Mouse (Mus musculus) MEL (cell line): ENCODE results near the gene Kank1. TPM values are rescaled to one million over a fixed set of nuclear protein-coding genes. Genes with fewer than 3 reads are reported as not detected.

ENCODE experiments used
- DNase-seq: peaks from one replicate; pipeline ENCODE4 v3.0.0; 2011; ENCODE audit warnings: low read depth, low spot score
- H3K27ac ChIP-seq: 2 replicates; pipeline ENCODE4 v1.5.1; 2012; ENCODE audit warnings: low read depth, mild to moderate bottlenecking, control low read depth, low read length, moderate library complexity; ENCODE audit not compliant: control insufficient read depth
- H3K27me3 ChIP-seq, 2 experiments: fragments of 150-350 bp in 1 of 2; sonication (generic) in 1 of 2; 2 replicates each; pipeline ENCODE4 v1.6.1; 2012; ENCODE audit warnings: low read length in 2 of 2, mild to moderate bottlenecking in 2 of 2, improper control_type of control experiment in 1 of 2, moderate library complexity in 1 of 2; ENCODE audit not compliant: insufficient read depth in 2 of 2, control insufficient read depth in 1 of 2
- H3K36me3 ChIP-seq, 2 experiments: 2 replicates each; pipeline ENCODE4 v1.6.1; 2012 to 2014; ENCODE audit warnings: low read length in 2 of 2, improper control_type of control experiment in 1 of 2, inconsistent platforms in 1 of 2, mild to moderate bottlenecking in 1 of 2; ENCODE audit not compliant: insufficient read depth in 2 of 2, control insufficient read depth in 1 of 2
- H3K4me1 ChIP-seq, 2 experiments: fragments of 150-350 bp in 1 of 2; sonication (generic) in 1 of 2; 2 replicates each; pipeline ENCODE4 v1.6.1; 2012; ENCODE audit warnings: low read length in 2 of 2, improper control_type of control experiment in 1 of 2, mild to moderate bottlenecking in 1 of 2; ENCODE audit not compliant: insufficient read depth in 2 of 2, control insufficient read depth in 1 of 2
- H3K4me3 ChIP-seq, 2 experiments: fragments of 150-350 bp in 1 of 2; sonication (generic) in 1 of 2; 2 replicates each; pipeline ENCODE4 v1.5.1; 2012; ENCODE audit warnings: low read depth in 2 of 2, low read length in 2 of 2, mild to moderate bottlenecking in 2 of 2, moderate library complexity in 2 of 2, control low read depth in 1 of 2, improper control_type of control experiment in 1 of 2; ENCODE audit not compliant: control insufficient read depth in 1 of 2, insufficient read depth in 1 of 2
- H3K79me2 ChIP-seq: 2 replicates; pipeline ENCODE4 v1.6.1; 2012; ENCODE audit warnings: mild to moderate bottlenecking, low read length, moderate library complexity; ENCODE audit not compliant: control insufficient read depth, poor library complexity, insufficient read depth
- H3K9ac ChIP-seq: 2 replicates; pipeline ENCODE4 v1.6.1; 2012; ENCODE audit warnings: low read depth, mild to moderate bottlenecking, control low read depth, low read length, moderate library complexity; ENCODE audit not compliant: control insufficient read depth, poor library complexity, severe bottlenecking
- H3K9me3 ChIP-seq: fragments of 150-350 bp; sonication (generic); replicated peaks from 2 replicates; pipeline ENCODE4 v1.6.1; 2012; ENCODE audit warnings: mild to moderate bottlenecking, low read length, improper control_type of control experiment, moderate library complexity; ENCODE audit not compliant: insufficient read depth
- BHLHE40 ChIP-seq: IDR thresholded peaks from 2 replicates; pipeline ENCODE4 v1.6.1; 2012; ENCODE audit warnings: low read depth, mild to moderate bottlenecking, inconsistent platforms, low read length, improper control_type of control experiment, borderline replicate concordance
- ETS1 ChIP-seq: IDR thresholded peaks from 2 replicates; pipeline ENCODE4 v1.6.1; 2012; ENCODE audit warnings: low read depth, mild to moderate bottlenecking, inconsistent platforms, low read length, improper control_type of control experiment, moderate library complexity
- HCFC1 ChIP-seq: IDR thresholded peaks from 2 replicates; pipeline ENCODE4 v1.6.1; 2012; ENCODE audit warnings: low read depth, mild to moderate bottlenecking, inconsistent platforms, low read length, improper control_type of control experiment, moderate library complexity
- JUND ChIP-seq: IDR thresholded peaks from 2 replicates; pipeline ENCODE4 v1.6.1; 2011; ENCODE audit warnings: low read depth, mild to moderate bottlenecking, improper control_type of control experiment, low read length
- MYB ChIP-seq: IDR thresholded peaks from 2 replicates; pipeline ENCODE4 v1.6.1; 2011; ENCODE audit warnings: mild to moderate bottlenecking, low read depth, low read length, improper control_type of control experiment
- NELFE ChIP-seq: IDR thresholded peaks from 2 replicates; pipeline ENCODE4 v1.6.1; 2011; ENCODE audit warnings: low read depth, low read length, improper control_type of control experiment
- POLR2AphosphoS2 ChIP-seq: IDR thresholded peaks from 2 replicates; pipeline ENCODE4 v1.6.1; 2011; ENCODE audit warnings: low read length, improper control_type of control experiment
- RCOR1 ChIP-seq: IDR thresholded peaks from 2 replicates; pipeline ENCODE4 v1.6.1; 2012; ENCODE audit warnings: low read depth, mild to moderate bottlenecking, inconsistent platforms, low read length, improper control_type of control experiment
- SMC3 ChIP-seq: IDR thresholded peaks from 2 replicates; pipeline ENCODE4 v1.6.1; 2011; ENCODE audit warnings: low read depth, low read length, improper control_type of control experiment
- TAL1 ChIP-seq: IDR thresholded peaks from 2 replicates; pipeline ENCODE4 v1.6.1; 2012; ENCODE audit warnings: mild to moderate bottlenecking, inconsistent platforms, low read length, moderate library complexity, mixed read lengths
- TCF12 ChIP-seq: IDR thresholded peaks from 2 replicates; pipeline ENCODE4 v1.6.1; 2014; ENCODE audit warnings: low read depth, mild to moderate bottlenecking, inconsistent platforms, low read length, improper control_type of control experiment, moderate library complexity
- UBTF ChIP-seq: IDR thresholded peaks from 2 replicates; pipeline ENCODE4 v1.6.1; 2012; ENCODE audit warnings: low read depth, mild to moderate bottlenecking, inconsistent platforms, low read length, improper control_type of control experiment, moderate library complexity, borderline replicate concordance; ENCODE audit not compliant: insufficient read depth
- USF1 ChIP-seq: IDR thresholded peaks from 2 replicates; pipeline ENCODE4 v1.6.1; 2014; ENCODE audit warnings: low read depth, mild to moderate bottlenecking, inconsistent platforms, low read length, improper control_type of control experiment, moderate library complexity
- USF2 ChIP-seq, 2 experiments: IDR thresholded peaks; 2 replicates each; pipeline ENCODE4 v1.6.1; 2011 to 2012; ENCODE audit warnings: improper control_type of control experiment in 2 of 2, low read length in 2 of 2, borderline replicate concordance in 1 of 2, inconsistent platforms in 1 of 2, low read depth in 1 of 2, mild to moderate bottlenecking in 1 of 2; ENCODE audit not compliant: insufficient read depth in 1 of 2
- ZC3H11A ChIP-seq: IDR thresholded peaks from 2 replicates; pipeline ENCODE4 v1.6.1; 2012; ENCODE audit warnings: low read depth, mild to moderate bottlenecking, inconsistent platforms, low read length, improper control_type of control experiment
- ZMIZ1 ChIP-seq: IDR thresholded peaks from 2 replicates; pipeline ENCODE4 v1.6.1; 2012; ENCODE audit warnings: low read depth, mild to moderate bottlenecking, inconsistent platforms, low read length, improper control_type of control experiment, moderate library complexity
- polyA plus RNA-seq, 2 experiments: library from polyadenylated mRNA; stranded (reverse) in 1 of 2; unstranded in 1 of 2; fragments of >175 nt in 1 of 2; fragments of >200 nt in 1 of 2; gene quantifications; 2 replicates each; pipeline versions ENCODE4 v1.2.1 to v1.2.4; 2012; ENCODE audit warnings: low replicate concordance in 2 of 2, low read depth in 1 of 2; ENCODE audit not compliant: insufficient read length in 2 of 2, insufficient read depth in 1 of 2, missing spikeins in 1 of 2
- total RNA-seq: library from RNA; depleted of rRNA; stranded (reverse); fragments of 300-350 nt; gene quantifications from 2 replicates; pipeline ENCODE4 v1.2.3, GENCODE M21; 2012

The Kank1 gene
- total and polyA plus RNA-seq, 3 experiments, result not detected

DNA sequence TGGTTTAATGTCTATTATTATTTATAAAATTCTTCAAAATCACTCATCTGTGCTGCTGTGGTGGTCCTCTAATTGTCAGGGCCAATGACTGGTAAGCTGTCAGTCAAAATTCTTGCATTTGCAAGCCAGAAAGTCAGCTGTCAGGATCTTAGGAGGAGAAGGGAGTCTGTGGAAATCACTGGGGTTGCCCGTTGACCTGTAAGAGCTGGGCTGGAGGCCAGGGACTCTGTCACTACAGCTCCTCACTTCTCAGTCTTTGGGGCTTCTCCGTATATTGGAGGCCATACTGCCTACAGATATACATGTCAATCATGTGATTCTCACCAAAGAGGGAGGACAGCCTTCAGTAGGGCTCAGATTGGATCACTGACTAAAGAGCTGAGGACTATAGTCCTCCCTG lies 16.2 kb upstream of the Kank1 start:
- no peaks in the 10 kb centered on the region for H3K79me2 ChIP-seq

GRCm38 (mm10) chr19:25221964-25222640 lies 14.7 kb upstream of the Kank1 start:
- Histone ChIP-seq H3K79me2 (no peaks in the 10 kb centered on the region), H3K9me3 (no peaks in the 10 kb centered on the region), H3K36me3 (no peaks in the 10 kb centered on the region), H3K27me3 (no peaks in the 10 kb centered on the region), H3K4me3 (no peak overlapping the region), H3K9ac (no peak overlapping the region), H3K4me1 (no peaks in the 10 kb centered on the region), H3K27ac (no peak overlapping the region)
- TF ChIP-seq ETS1 (no peak), SMC3 (no peak), TAL1 (no peak), NELFE (no peak), ZC3H11A (no peak), RCOR1 (no peak), MYB (no peak), BHLHE40 (no peak), USF2 (IDR thresholded peaks at IDR 0.05; ENCODE audit: borderline replicate concordance in 1 of 2, insufficient read depth in 1 of 2, low read depth in 1 of 2, low read length in 2 of 2) (no peak), ZMIZ1 (no peak), UBTF (no peak), POLR2AphosphoS2 (no peak), HCFC1 (no peak), JUND (no peak)
- DNase-seq, result no peak

More for the DNA sequence above, 16.2 kb upstream of the Kank1 start:
- no peak for TF ChIP-seq TCF12
- TF ChIP-seq POLR2AphosphoS2, result no peak
- no peak for TF ChIP-seq MYB
- no peak for TF ChIP-seq USF1
- TF ChIP-seq UBTF, result no peak
- Histone ChIP-seq H3K36me3 (no peaks in the 10 kb centered on the region), H3K9ac (no peak overlapping the region), H3K9me3 (no peaks in the 10 kb centered on the region), H3K27ac (no peak overlapping the region), H3K27me3 (no peaks in the 10 kb centered on the region), H3K4me1 (no peaks in the 10 kb centered on the region), H3K4me3 (no peak overlapping the region)
- no peak for DNase-seq
